9 mouse cellular contexts compared by ENCODE assay signal in genomic region chrX:12123687-12124087, GRCm38 (mm10). TPM values are rescaled to one million over a fixed set of nuclear protein-coding genes. Genes with fewer than 3 reads are reported as not detected.
DNase-seq lines count a peak whose midpoint lies in the region; ATAC-seq and TF ChIP-seq lines count a peak whose summit lies in the region.
"Had no signal": no experiment of that assay in that cellular context is flagged by ENCODE, and none has a peak within 500 bp of the region (broad histone marks: within the 10 kb centered on the region; RNA-seq: fewer than 3 reads in every experiment).

No protein-coding gene starts in this region.

- no peak for TF ChIP-seq EP300 in stomach, postnatal 0 days (optimal IDR thresholded peaks at IDR 0.05)

- intact Hi-C loops in gastrocnemius, adult 2 months (cut with DNase I): no loop called here

- TF ChIP-seq CTCF in intestine, postnatal 0 days (IDR thresholded peaks at IDR 0.05; ENCODE audit: low read depth): no peak
- no peak for TF ChIP-seq CTCF in stomach, postnatal 0 days (IDR thresholded peaks at IDR 0.05; ENCODE audit: low read depth)
- TF ChIP-seq CTCF in gastrocnemius, adult 2 months (IDR thresholded peaks at IDR 0.05): no peak

- WGBS in intestine, embryonic 14.5 days: 16% methylated on average over 6 of the region's 6 CpGs
- 22% methylated on average over 6 of the region's 6 CpGs for WGBS in intestine, postnatal 0 days
- 16% methylated on average over 6 of the region's 6 CpGs for WGBS in stomach, embryonic 15.5 days
- 13% methylated on average over 6 of the region's 6 CpGs for WGBS in stomach, postnatal 0 days
- WGBS in hindbrain, embryonic 12.5 days: 4% methylated on average over 6 of the region's 6 CpGs
- 16% methylated on average over 6 of the region's 6 CpGs for WGBS in stomach, embryonic 16.5 days

- no peak for ATAC-seq in intestine, embryonic 14.5 days (replicated peaks; ENCODE audit: low FRiP score, low TSS enrichment, low read depth)
- no peak for ATAC-seq in intestine, postnatal 0 days
- ATAC-seq in stomach, embryonic 15.5 days (ENCODE audit: insufficient read depth, low FRiP score, low read depth): no peak
- ATAC-seq in stomach, postnatal 0 days (ENCODE audit: low FRiP score, low TSS enrichment): no peak
- no peak for ATAC-seq in hindbrain, embryonic 12.5 days (ENCODE audit: low FRiP score)
- ATAC-seq in stomach, embryonic 16.5 days (ENCODE audit: insufficient read depth, low FRiP score): no peak

- peaks cover 20% of the 10 kb centered on the region; the same call in 1 of the 2 replicates for H3K4me1 ChIP-seq in intestine, embryonic 14.5 days (replicated peaks; ENCODE audit: control insufficient read depth, insufficient read depth, low read length)
- no peaks in the 10 kb centered on the region for H3K4me1 ChIP-seq in intestine, postnatal 0 days (replicated peaks; ENCODE audit: control insufficient read depth, insufficient read depth, low read length)
- 0 out of 2 replicates have a peak, but pooled peaks cover 4% of the 10 kb centered on the region for H3K4me1 ChIP-seq in stomach, embryonic 15.5 days
- H3K4me1 ChIP-seq in stomach, postnatal 0 days (replicated peaks; ENCODE audit: control insufficient read depth, insufficient read depth): no peaks in the 10 kb centered on the region
- peaks cover 37% of the 10 kb centered on the region for H3K4me1 ChIP-seq in hindbrain, embryonic 12.5 days
- H3K4me1 ChIP-seq in stomach, embryonic 16.5 days (ENCODE audit: control insufficient read depth, insufficient read depth, low read length): peaks cover 10% of the 10 kb centered on the region

- H3K9me3 ChIP-seq in intestine, embryonic 14.5 days (ENCODE audit: control insufficient read depth, low read length): no peaks in the 10 kb centered on the region
- no peaks in the 10 kb centered on the region for H3K9me3 ChIP-seq in intestine, postnatal 0 days (ENCODE audit: control insufficient read depth)
- H3K9me3 ChIP-seq in stomach, embryonic 15.5 days: no peaks in the 10 kb centered on the region
- no peaks in the 10 kb centered on the region for H3K9me3 ChIP-seq in stomach, postnatal 0 days (ENCODE audit: control insufficient read depth, low read length)
- no peaks in the 10 kb centered on the region for H3K9me3 ChIP-seq in hindbrain, embryonic 12.5 days (replicated peaks)
- no peaks in the 10 kb centered on the region for H3K9me3 ChIP-seq in stomach, embryonic 16.5 days (replicated peaks; ENCODE audit: control insufficient read depth, low read length)

- peaks cover 29% of the 10 kb centered on the region; the same call in 1 of the 2 replicates for H3K27me3 ChIP-seq in intestine, embryonic 14.5 days (replicated peaks; ENCODE audit: control insufficient read depth, insufficient read depth, low read length)
- no peaks in the 10 kb centered on the region; the same call in 1 of the 2 replicates for H3K27me3 ChIP-seq in intestine, postnatal 0 days (replicated peaks; ENCODE audit: control insufficient read depth, insufficient read depth, low read length)
- peaks cover 21% of the 10 kb centered on the region; the same call in 1 of the 2 replicates for H3K27me3 ChIP-seq in stomach, embryonic 15.5 days (replicated peaks)
- no peaks in the 10 kb centered on the region for H3K27me3 ChIP-seq in stomach, postnatal 0 days (ENCODE audit: control insufficient read depth, insufficient read depth, low read length)
- H3K27me3 ChIP-seq in hindbrain, embryonic 12.5 days: peaks cover 59% of the 10 kb centered on the region
- peaks cover 22% of the 10 kb centered on the region for H3K27me3 ChIP-seq in stomach, embryonic 16.5 days (ENCODE audit: control insufficient read depth, insufficient read depth, low read length)

- H3K9ac ChIP-seq in intestine, embryonic 14.5 days (ENCODE audit: low read length): no peak overlapping the region
- H3K9ac ChIP-seq in intestine, postnatal 0 days (ENCODE audit: low read depth, low read length): no peak overlapping the region
- H3K9ac ChIP-seq in stomach, embryonic 15.5 days: no peak overlapping the region
- no peak overlapping the region for H3K9ac ChIP-seq in stomach, postnatal 0 days (ENCODE audit: low read length)
- no peak overlapping the region for H3K9ac ChIP-seq in hindbrain, embryonic 12.5 days
- H3K9ac ChIP-seq in stomach, embryonic 16.5 days (ENCODE audit: low read length): peak overlapping the region; percentile 35; the same call in 1 of the 2 replicates

- H3K36me3 ChIP-seq in intestine, embryonic 14.5 days (ENCODE audit: control insufficient read depth, insufficient read depth, low read length): no peaks in the 10 kb centered on the region
- no peaks in the 10 kb centered on the region for H3K36me3 ChIP-seq in intestine, postnatal 0 days (ENCODE audit: control insufficient read depth, insufficient read depth)
- no peaks in the 10 kb centered on the region for H3K36me3 ChIP-seq in stomach, embryonic 15.5 days
- H3K36me3 ChIP-seq in stomach, postnatal 0 days (ENCODE audit: control insufficient read depth, insufficient read depth, low read length): no peaks in the 10 kb centered on the region
- no peaks in the 10 kb centered on the region for H3K36me3 ChIP-seq in hindbrain, embryonic 12.5 days
- no peaks in the 10 kb centered on the region for H3K36me3 ChIP-seq in stomach, embryonic 16.5 days (ENCODE audit: control insufficient read depth, insufficient read depth, low read length)

- peak overlapping the region; percentile 38; the same call in 1 of the 2 replicates for H3K27ac ChIP-seq in intestine, embryonic 14.5 days (ENCODE audit: low read depth)
- no peak overlapping the region for H3K27ac ChIP-seq in intestine, postnatal 0 days (ENCODE audit: low read depth, low read length)
- peak overlapping the region; percentile 65; the same call in 1 of the 2 replicates for H3K27ac ChIP-seq in stomach, embryonic 15.5 days
- no peak overlapping the region for H3K27ac ChIP-seq in stomach, postnatal 0 days (replicated peaks)
- H3K27ac ChIP-seq in hindbrain, embryonic 12.5 days: peak overlapping the region; percentile 40; the same call in 1 of the 2 replicates
- H3K27ac ChIP-seq in stomach, embryonic 16.5 days (ENCODE audit: low read length): peak overlapping the region; percentile 55
- H3K27ac ChIP-seq in gastrocnemius, adult 2 months: no peak overlapping the region

- 0 out of 2 replicates have a peak overlapping the region, but pooled peaks have one; percentile 11 for H3K4me2 ChIP-seq in intestine, embryonic 14.5 days (ENCODE audit: low read length)
- H3K4me2 ChIP-seq in intestine, postnatal 0 days (replicated peaks; ENCODE audit: low read depth): no peak overlapping the region
- H3K4me2 ChIP-seq in stomach, embryonic 15.5 days: peak overlapping the region; percentile 27; the same call in 1 of the 2 replicates
- no peak overlapping the region for H3K4me2 ChIP-seq in stomach, postnatal 0 days (replicated peaks; ENCODE audit: low read depth)
- H3K4me2 ChIP-seq in hindbrain, embryonic 12.5 days (replicated peaks): peak overlapping the region; percentile 36; the same call in 1 of the 2 replicates
- peak overlapping the region; percentile 47 for H3K4me2 ChIP-seq in stomach, embryonic 16.5 days (ENCODE audit: low read depth, low read length)

- no peak for DNase-seq in intestine, embryonic 14.5 days (ENCODE audit: low spot score)
- no peak for DNase-seq in stomach, postnatal 0 days (ENCODE audit: low spot score)
- DNase-seq in thymus, postnatal 14 days: no peak
- no peak for DNase-seq in gastrocnemius, adult 2 months

- no peak overlapping the region for H3K4me3 ChIP-seq in intestine, embryonic 14.5 days (ENCODE audit: low read depth, low read length)
- H3K4me3 ChIP-seq in intestine, postnatal 0 days (ENCODE audit: low read depth, low read length): no peak overlapping the region
- no peak overlapping the region for H3K4me3 ChIP-seq in stomach, embryonic 15.5 days (replicated peaks)
- H3K4me3 ChIP-seq in stomach, postnatal 0 days (ENCODE audit: low read depth, low read length): no peak overlapping the region
- no peak overlapping the region for H3K4me3 ChIP-seq in hindbrain, embryonic 12.5 days
- H3K4me3 ChIP-seq in stomach, embryonic 16.5 days (replicated peaks; ENCODE audit: low read length): no peak overlapping the region
- H3K4me3 ChIP-seq in gastrocnemius, adult 2 months: no peak overlapping the region
- H3K4me3 ChIP-seq: heart, adult 2 months had no signal

RNA-seq across cellular contexts. Expression of gene Bcor, which starts 36.5 kb away (rescaled TPM):
- 19.8 and 20.3 TPM in 2 replicates for polyA plus RNA-seq in intestine, embryonic 14.5 days (2014; fragmentation: Nextera tagmentation; extraction: Ambion mirVana)
- polyA plus RNA-seq in intestine, postnatal 0 days (2015; fragmentation: Nextera tagmentation; extraction: Ambion mirVana): 4.2 and 4.8 TPM in 2 replicates
- 13.1 and 14.0 TPM in 2 replicates for polyA plus RNA-seq in stomach, embryonic 15.5 days (2015; fragmentation: Nextera tagmentation; extraction: Ambion mirVana)
- 4.7 and 5.5 TPM in 2 replicates for polyA plus RNA-seq in stomach, postnatal 0 days (2015; fragmentation: Nextera tagmentation; extraction: Ambion mirVana)
- polyA plus RNA-seq in hindbrain, embryonic 12.5 days (2016; fragmentation: Nextera tagmentation; extraction: Ambion mirVana): 23.7 and 26.9 TPM in 2 replicates
- 11.1 and 13.9 TPM in 2 replicates for polyA plus RNA-seq in stomach, embryonic 16.5 days (2015; fragmentation: Nextera tagmentation; extraction: Ambion mirVana)
- 10 to 100 TPM; 14.9 to 17.1 TPM for total RNA-seq in gastrocnemius, adult 2 months (2021)

Comparison
In these comparisons a context has a peak if more than half of its experiments do, and no peak if none do; other contexts are left out.
1. H3K27ac ChIP-seq: peak in intestine, embryonic 14.5 days (single experiment), stomach, embryonic 15.5 days (single experiment), hindbrain, embryonic 12.5 days (single experiment) and stomach, embryonic 16.5 days (single experiment); none in intestine, postnatal 0 days (single experiment), stomach, postnatal 0 days (single experiment) and gastrocnemius, adult 2 months (single experiment).
2. H3K4me2 ChIP-seq: peak in intestine, embryonic 14.5 days (single experiment), stomach, embryonic 15.5 days (single experiment), hindbrain, embryonic 12.5 days (single experiment) and stomach, embryonic 16.5 days (single experiment); none in intestine, postnatal 0 days (single experiment) and stomach, postnatal 0 days (single experiment).